Mouse (Mus musculus): ENCODE data around the gene Adipoq. TPM values are rescaled to one million over a fixed set of nuclear protein-coding genes. Genes with fewer than 3 reads are reported as not detected.

The Adipoq gene
- total and polyA plus RNA-seq, 3 experiments: 0.13 to 1.1 (median 0.99) TPM

GRCm38 (mm10) chr16:23149396-23149795 is 3.1 kb downstream of the Adipoq start:
- peaks cover 9 to 47% of the 10 kb centered on the region in 2 experiments; a peak in 3 of 4 replicates for H3K4me1 ChIP-seq (ENCODE audit: control insufficient read depth in 1 of 2, insufficient read depth in 2 of 2)
- dilution Hi-C loops (cut with MboI; ENCODE audit: extremely low pct_ligation_motif_present, extremely low pct_unique_long_range_greater_than_20kb, low sequenced_read_pairs): no loop called here

GRCm38 (mm10) chr16:23151423-23151822 is 5.1 kb downstream of the Adipoq start:
- Histone ChIP-seq H3K4me2 (ENCODE audit: insufficient read depth, low read depth, poor library complexity, severe bottlenecking) (no peak overlapping the region), H3K27me3 (replicated peaks) (peaks cover 3% of the 10 kb centered on the region), H3K27ac (ENCODE audit: insufficient read depth, low read depth) (no peak overlapping the region), H3K9me3 (replicated peaks; ENCODE audit: low read length) (no peaks in the 10 kb centered on the region), H3K4me3 (replicated peaks in 1 of 3; ENCODE audit: low read depth in 2 of 3, low read length in 2 of 3, poor library complexity in 1 of 3) (no peak overlapping the region), H3K9ac (ENCODE audit: insufficient read depth, low read depth) (no peak overlapping the region), H3K4me1 (ENCODE audit: control insufficient read depth in 1 of 2, insufficient read depth in 2 of 2) (peaks cover 2 to 36% of the 10 kb centered on the region in 2 experiments; a peak in 3 of 4 replicates), H3K79me2 (replicated peaks; ENCODE audit: control insufficient read depth, extremely low read depth, insufficient read depth, poor library complexity, severe bottlenecking) (no peaks in the 10 kb centered on the region), H3K36me3 (replicated peaks in 1 of 2; ENCODE audit: control insufficient read depth in 1 of 2, insufficient read depth in 1 of 2, low read length in 1 of 2) (no peaks in the 10 kb centered on the region)
- peak; percentile 64 for DNase-seq (ENCODE audit: extremely low read depth)
- in situ Hi-C loops (cut with MboI; ENCODE audit: low pct_ligation_motif_present, low pct_unique_long_range_greater_than_20kb, low sequenced_read_pairs) (loop anchor here (5.0 kb wide), 1 partner anchor 76 kb away; no protein-coding TSS in a partner anchor), dilution Hi-C loops (cut with MboI; ENCODE audit: extremely low pct_ligation_motif_present, extremely low pct_unique_long_range_greater_than_20kb, low sequenced_read_pairs) (no loop called here)
- TF ChIP-seq NRF1 (IDR thresholded peaks at IDR 0.05; ENCODE audit: low read depth, low read length) (no peak), CTCF (conservative IDR thresholded peaks at IDR 0.05 in 1 of 2, IDR thresholded peaks at IDR 0.05 in 1 of 2; ENCODE audit: low read depth in 2 of 2, low read length in 2 of 2) (peak in 1 of 2 experiments; percentile 87; a peak in 2 of 4 replicates), POLR2AphosphoS2 (IDR thresholded peaks at IDR 0.05; ENCODE audit: low read depth, low read length) (no peak), JUN (IDR thresholded peaks at IDR 0.05; ENCODE audit: insufficient read depth, low read depth, low read length) (no peak), CHD2 (IDR thresholded peaks at IDR 0.05; ENCODE audit: low read length) (no peak), MAZ (IDR thresholded peaks at IDR 0.05; ENCODE audit: low read depth, low read length) (no peak), GABPA (IDR thresholded peaks at IDR 0.05; ENCODE audit: insufficient replicate concordance, low read depth, low read length) (no peak), ELF1 (IDR thresholded peaks at IDR 0.05; ENCODE audit: low read depth, low read length) (0 out of 2 replicates have a peak, but pooled peaks have one; percentile 9), IRF4 (IDR thresholded peaks at IDR 0.05; ENCODE audit: low read depth, low read length) (no peak), TBP (conservative IDR thresholded peaks at IDR 0.05; ENCODE audit: low read depth, low read length) (no peak), SMC3 (IDR thresholded peaks at IDR 0.05; ENCODE audit: low read depth, low read length) (peak; percentile 94), USF1 (IDR thresholded peaks at IDR 0.05; ENCODE audit: low read depth, low read length) (no peak), NELFE (IDR thresholded peaks at IDR 0.05; ENCODE audit: low read depth, low read length) (peak; percentile 37; the same call in 1 of the 2 replicates), SIN3A (IDR thresholded peaks at IDR 0.05; ENCODE audit: low read length) (0 out of 2 replicates have a peak, but pooled peaks have one; percentile 33), JUND (conservative IDR thresholded peaks at IDR 0.05; ENCODE audit: low read depth, low read length) (no peak), EP300 (IDR thresholded peaks at IDR 0.05; ENCODE audit: low read length) (no peak), RAD21 (IDR thresholded peaks at IDR 0.05; ENCODE audit: low read depth, low read length) (peak; percentile 91), ZNF384 (IDR thresholded peaks at IDR 0.05; ENCODE audit: low read depth, low read length) (no peak), MEF2A (IDR thresholded peaks at IDR 0.05; ENCODE audit: borderline replicate concordance, low read depth, low read length) (peak; percentile 33; the same call in 1 of the 2 replicates), MAFK (IDR thresholded peaks at IDR 0.05; ENCODE audit: insufficient replicate concordance, low read length) (no peak), E2F4 (IDR thresholded peaks at IDR 0.05; ENCODE audit: insufficient replicate concordance, low read depth, low read length) (no peak)

More at GRCm38 (mm10) chr16:23149396-23149795, 3.1 kb downstream of the Adipoq start:
- H3K4me3 ChIP-seq (replicated peaks in 1 of 3; ENCODE audit: low read depth in 2 of 3, low read length in 2 of 3, poor library complexity in 1 of 3): no peak overlapping the region
- DNase-seq (ENCODE audit: extremely low read depth): no peak
- no peaks in the 10 kb centered on the region for H3K9me3 ChIP-seq (replicated peaks; ENCODE audit: low read length)
- H3K9ac ChIP-seq (ENCODE audit: insufficient read depth, low read depth): no peak overlapping the region
- no peaks in the 10 kb centered on the region for H3K36me3 ChIP-seq (replicated peaks in 1 of 2; ENCODE audit: control insufficient read depth in 1 of 2, insufficient read depth in 1 of 2, low read length in 1 of 2)
- no peak overlapping the region for H3K27ac ChIP-seq (ENCODE audit: insufficient read depth, low read depth)
- peaks cover 3% of the 10 kb centered on the region for H3K27me3 ChIP-seq (replicated peaks)
- TF ChIP-seq MEF2A (IDR thresholded peaks at IDR 0.05; ENCODE audit: borderline replicate concordance, low read depth, low read length) (0 out of 2 replicates have a peak, but pooled peaks have one; percentile 52), TCF12 (IDR thresholded peaks at IDR 0.05; ENCODE audit: low read depth, low read length) (0 out of 2 replicates have a peak, but pooled peaks have one; percentile 20), EP300 (IDR thresholded peaks at IDR 0.05; ENCODE audit: low read length) (peak; percentile 61; the same call in 1 of the 2 replicates), CTCF (conservative IDR thresholded peaks at IDR 0.05 in 1 of 2, IDR thresholded peaks at IDR 0.05 in 1 of 2; ENCODE audit: low read depth in 2 of 2, low read length in 2 of 2) (no peak), MAX (IDR thresholded peaks at IDR 0.05; ENCODE audit: low read length) (no peak), ZC3H11A (IDR thresholded peaks at IDR 0.05; ENCODE audit: low read depth, low read length) (no peak), MYC (IDR thresholded peaks at IDR 0.05; ENCODE audit: low read depth, low read length) (no peak), POLR2AphosphoS2 (IDR thresholded peaks at IDR 0.05; ENCODE audit: low read depth, low read length) (no peak), ZKSCAN1 (IDR thresholded peaks at IDR 0.05; ENCODE audit: borderline replicate concordance, low read depth, low read length) (no peak), ZMIZ1 (IDR thresholded peaks at IDR 0.05; ENCODE audit: low read depth, low read length) (no peak; the same call in 1 of the 2 replicates), JUN (IDR thresholded peaks at IDR 0.05; ENCODE audit: insufficient read depth, low read depth, low read length) (no peak), USF2 (conservative IDR thresholded peaks at IDR 0.05; ENCODE audit: low read depth, low read length) (no peak), NRF1 (IDR thresholded peaks at IDR 0.05; ENCODE audit: low read depth, low read length) (no peak), RAD21 (IDR thresholded peaks at IDR 0.05; ENCODE audit: low read depth, low read length) (no peak), JUND (conservative IDR thresholded peaks at IDR 0.05; ENCODE audit: low read depth, low read length) (no peak), ETS1 (conservative IDR thresholded peaks at IDR 0.05; ENCODE audit: low read depth, low read length) (peak; percentile 48), UBTF (IDR thresholded peaks at IDR 0.05; ENCODE audit: low read depth, low read length) (no peak), KAT2A (IDR thresholded peaks at IDR 0.05; ENCODE audit: insufficient replicate concordance, low read length) (no peak), RCOR1 (conservative IDR thresholded peaks at IDR 0.05; ENCODE audit: low read depth, low read length) (no peak), GABPA (IDR thresholded peaks at IDR 0.05; ENCODE audit: insufficient replicate concordance, low read depth, low read length) (no peak), IRF4 (IDR thresholded peaks at IDR 0.05; ENCODE audit: low read depth, low read length) (peak; percentile 70), ELF1 (IDR thresholded peaks at IDR 0.05; ENCODE audit: low read depth, low read length) (no peak), BHLHE40 (IDR thresholded peaks at IDR 0.05; ENCODE audit: low read depth, low read length) (peak; percentile 54; the same call in 1 of the 2 replicates), USF1 (IDR thresholded peaks at IDR 0.05; ENCODE audit: low read depth, low read length) (no peak), NELFE (IDR thresholded peaks at IDR 0.05; ENCODE audit: low read depth, low read length) (no peak), CHD2 (IDR thresholded peaks at IDR 0.05; ENCODE audit: low read length) (no peak), SIN3A (IDR thresholded peaks at IDR 0.05; ENCODE audit: low read length) (peak; percentile 47; the same call in 1 of the 2 replicates), POLR2A (IDR thresholded peaks at IDR 0.05; ENCODE audit: low read depth, low read length) (no peak)
- H3K79me2 ChIP-seq (replicated peaks; ENCODE audit: control insufficient read depth, extremely low read depth, insufficient read depth, poor library complexity, severe bottlenecking): no peaks in the 10 kb centered on the region
- peak overlapping the region; percentile 12; the same call in 1 of the 2 replicates for H3K4me2 ChIP-seq (ENCODE audit: insufficient read depth, low read depth, poor library complexity, severe bottlenecking)
- in situ Hi-C loops (cut with MboI; ENCODE audit: low pct_ligation_motif_present, low pct_unique_long_range_greater_than_20kb, low sequenced_read_pairs): loop anchor here (5.0 to 10.0 kb wide), 2 partner anchors 133 to 285 kb away; no protein-coding TSS in a partner anchor
